Mouse (Mus musculus): ENCODE data around the gene Cacna1d.

GRCm38 (mm10) chr14:29997345-29997744 lies 493.9 kb downstream of the Cacna1d start:
- TF ChIP-seq CTCF (IDR thresholded peaks at IDR 0.05; ENCODE audit: low read depth, low read length) (no peak), GATA1 (IDR thresholded peaks at IDR 0.05; ENCODE audit: borderline replicate concordance, low read length) (no peak), TAL1 (conservative IDR thresholded peaks at IDR 0.05; ENCODE audit: low read depth, low read length) (no peak)

Data from G1E (cell line).